Mouse (Mus musculus) lung, postnatal 25 days (tissue): ENCODE results near the gene Cyp4f18.
A peak's percentile ranks its signal among the peaks of the same experiment; 100 is the strongest.
"Not testable (repeated sequence)": the region's sequence is repeated elsewhere in the genome, so short reads cannot be mapped to it uniquely, and the experiment has no call there.

Experiments used
- DNase-seq: peaks from one replicate; pipeline ENCODE4 v3.0.0; 2022; ENCODE audit warnings: low spot score

Cyp4f18 gene

DNA sequence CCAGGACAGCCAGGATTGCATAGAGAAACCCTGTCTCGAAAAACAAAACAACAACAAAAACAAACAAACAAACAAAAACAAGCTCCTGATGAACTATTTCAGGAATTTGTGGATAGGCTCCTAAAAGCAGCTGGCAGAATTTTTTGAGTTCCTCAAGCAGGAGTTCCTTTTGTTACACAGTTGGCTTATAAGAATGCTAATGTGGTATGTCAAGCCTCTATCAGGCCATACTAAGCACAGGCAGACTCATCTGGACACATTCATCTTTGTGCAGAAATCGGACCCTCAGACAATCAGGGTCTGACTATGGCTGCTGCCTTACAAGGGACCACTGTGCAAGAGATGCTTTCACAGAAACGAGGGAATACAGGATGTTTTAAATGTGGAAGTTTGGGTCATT is 35.2 kb downstream of the Cyp4f18 start:
- DNase-seq, result no peak

DNA sequence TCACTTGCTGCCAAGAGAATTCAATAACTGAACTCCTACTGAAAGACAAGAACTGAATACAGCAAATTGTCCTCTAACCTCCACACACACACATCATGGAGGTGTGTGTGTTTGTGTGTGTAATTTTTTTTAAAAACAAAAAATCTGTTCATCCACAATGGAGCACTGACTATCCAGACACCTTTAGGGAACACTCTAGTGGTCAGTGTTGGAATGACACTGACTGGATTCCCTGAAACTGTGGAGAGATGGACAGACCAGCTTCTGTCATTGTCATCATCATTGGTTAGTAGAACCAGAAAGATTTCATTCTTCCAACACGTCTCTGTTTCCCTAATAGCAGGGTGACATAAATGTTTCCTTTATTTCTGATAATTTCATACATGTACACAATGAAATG is 37.5 kb downstream of the Cyp4f18 start:
- DNase-seq, result no peak

DNA sequence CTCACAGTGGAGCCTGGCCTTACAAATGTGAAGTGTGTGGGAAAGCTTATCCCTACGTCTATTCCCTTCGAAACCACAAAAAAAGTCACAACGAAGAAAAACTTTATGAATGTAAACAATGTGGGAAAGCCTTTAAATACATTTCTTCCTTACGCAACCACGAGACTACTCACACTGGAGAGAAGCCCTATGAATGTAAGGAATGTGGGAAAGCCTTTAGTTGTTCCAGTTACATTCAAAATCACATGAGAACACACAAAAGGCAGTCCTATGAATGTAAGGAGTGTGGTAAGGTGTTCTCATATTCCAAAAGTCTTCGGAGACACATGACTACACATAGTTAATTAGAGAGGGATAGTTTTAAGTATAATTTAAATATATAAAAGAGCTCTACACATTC is 40.8 kb downstream of the Cyp4f18 start:
- DNase-seq, result no peak

DNA sequence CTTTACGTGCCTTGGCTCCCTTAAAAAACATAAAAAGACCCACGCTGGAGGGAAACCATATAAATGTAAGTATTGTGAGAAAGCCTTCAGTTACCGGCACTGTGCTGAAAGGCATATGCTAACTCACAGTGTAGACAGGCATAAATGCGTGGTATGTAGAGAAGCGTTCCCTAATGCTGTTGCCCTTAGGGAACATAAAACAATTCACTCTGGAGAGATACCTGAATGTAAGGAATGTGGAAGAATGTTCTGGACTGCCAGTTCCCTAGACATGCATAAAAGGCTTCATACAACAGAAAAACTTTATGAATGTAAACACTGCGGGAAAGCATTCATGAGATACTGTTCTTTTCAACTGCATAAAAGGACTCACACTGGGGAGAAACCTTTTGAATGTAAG is 41.3 kb downstream of the Cyp4f18 start:
- DNase-seq, result no peak

DNA sequence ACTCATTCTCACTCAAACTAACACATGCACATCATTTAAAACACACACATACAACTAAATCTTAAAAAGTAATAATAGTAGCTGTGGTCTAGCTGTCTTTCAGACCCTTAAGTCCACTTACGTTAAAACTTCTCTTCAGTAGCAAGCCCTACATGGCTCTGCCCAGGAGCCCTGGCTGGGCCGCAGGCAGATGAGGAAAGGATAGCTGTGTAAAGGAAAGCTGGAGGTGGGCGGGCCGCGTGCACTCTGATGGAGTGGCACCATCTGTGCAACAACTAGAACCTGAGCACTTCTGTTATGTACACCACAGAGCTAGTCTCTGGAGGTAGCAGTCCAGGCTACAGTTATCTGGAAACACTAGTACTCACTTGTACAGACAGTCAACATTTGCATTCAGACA is 42.2 kb downstream of the Cyp4f18 start:
- DNase-seq, result no peak

DNA sequence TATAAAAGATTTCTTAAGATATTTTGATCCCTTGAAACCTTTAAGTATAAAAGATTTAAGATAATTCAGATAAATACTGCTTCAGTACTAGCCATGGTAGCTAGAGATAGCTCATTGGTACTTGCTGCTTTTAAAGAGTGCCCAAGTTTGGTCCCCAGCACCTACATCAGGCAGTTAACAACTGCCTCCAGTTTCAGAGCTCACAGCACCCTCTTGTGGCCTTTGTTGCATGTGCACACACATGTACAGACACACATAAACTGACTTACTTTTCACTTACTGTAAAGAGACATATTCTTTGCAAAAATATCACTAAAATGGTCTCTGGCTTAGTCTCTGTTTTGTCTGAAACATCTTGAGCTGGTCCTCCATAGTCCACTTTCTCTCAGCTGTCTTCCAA is 43.0 kb downstream of the Cyp4f18 start:
- no peak for DNase-seq

DNA sequence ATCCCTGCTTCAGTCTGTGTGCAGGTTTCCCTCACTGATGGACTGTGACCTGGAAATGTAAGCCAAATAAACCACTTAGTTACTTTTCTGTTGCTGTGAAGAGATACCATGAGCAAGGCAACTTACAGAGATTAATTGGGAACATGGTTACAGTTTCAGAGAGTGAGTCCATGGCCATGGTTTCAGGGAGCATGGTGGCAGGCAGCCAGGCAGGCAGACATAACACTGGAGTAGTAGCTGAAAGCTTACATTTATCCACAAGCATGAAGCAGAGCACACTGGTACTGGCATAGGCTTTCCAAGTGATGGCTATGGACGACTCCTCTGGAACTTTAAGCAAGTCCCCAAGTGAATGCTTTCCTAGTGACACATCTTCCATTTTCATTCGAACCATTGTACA is 44.3 kb downstream of the Cyp4f18 start:
- DNase-seq, result no peak

DNA sequence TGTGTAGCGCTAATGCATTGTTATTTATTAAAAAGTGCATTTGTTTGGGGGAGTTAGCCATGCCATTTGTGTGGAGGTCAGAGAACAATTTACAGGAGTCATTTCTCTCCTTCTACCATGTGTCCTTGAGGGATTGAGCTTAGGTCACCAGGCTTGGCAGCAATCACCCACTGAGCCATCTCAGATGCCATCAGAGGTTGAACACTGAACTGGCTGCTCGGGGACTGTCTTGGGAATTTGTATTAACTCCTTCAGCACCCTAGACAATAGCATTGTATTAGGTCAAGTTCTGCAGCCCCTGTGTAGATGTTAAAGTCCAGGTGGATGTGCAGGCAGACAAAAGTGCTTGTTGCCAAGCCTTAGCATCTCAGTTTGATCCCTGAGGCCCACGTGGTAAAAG is 45.4 kb downstream of the Cyp4f18 start:
- DNase-seq, result no peak

DNA sequence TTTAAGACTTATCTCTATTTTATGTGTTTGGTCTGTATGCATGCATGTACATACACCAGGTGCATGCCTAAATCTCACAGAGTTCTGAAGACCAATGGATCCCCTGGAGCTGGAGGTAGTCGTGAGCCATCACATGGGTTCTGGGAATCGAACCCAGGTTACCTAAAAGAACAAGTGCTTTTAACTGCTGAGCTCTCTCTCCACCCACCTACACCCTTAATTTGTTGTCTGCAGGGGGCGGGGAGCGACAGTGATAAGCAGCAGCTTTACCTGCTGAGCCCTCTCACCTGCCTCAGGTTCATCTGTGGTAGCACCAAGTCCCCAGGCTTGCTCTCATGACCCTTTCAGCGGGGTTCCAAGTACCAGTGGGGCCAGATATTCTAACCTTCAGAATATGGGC is 47.6 kb downstream of the Cyp4f18 start:
- no peak for DNase-seq

DNA sequence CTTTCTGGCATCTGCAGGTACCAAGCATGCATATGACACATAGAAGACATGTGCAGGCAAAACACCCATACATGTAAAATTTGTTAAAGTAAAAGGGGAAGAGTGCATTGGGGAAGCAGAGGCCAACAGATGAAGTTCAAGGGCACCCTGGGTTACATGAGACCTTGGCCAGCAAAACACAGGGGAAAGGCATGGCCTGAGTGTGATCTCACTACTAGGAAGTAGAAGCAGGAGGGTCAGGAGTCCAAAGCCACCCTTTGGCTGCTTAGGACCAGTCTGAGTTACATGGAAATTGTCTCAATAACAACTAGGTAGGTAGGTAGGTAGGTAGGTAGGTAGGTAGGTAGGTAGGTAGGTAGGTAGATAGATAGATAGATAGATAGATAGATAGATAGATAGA is 48.9 kb downstream of the Cyp4f18 start:
- no peak for DNase-seq

DNA sequence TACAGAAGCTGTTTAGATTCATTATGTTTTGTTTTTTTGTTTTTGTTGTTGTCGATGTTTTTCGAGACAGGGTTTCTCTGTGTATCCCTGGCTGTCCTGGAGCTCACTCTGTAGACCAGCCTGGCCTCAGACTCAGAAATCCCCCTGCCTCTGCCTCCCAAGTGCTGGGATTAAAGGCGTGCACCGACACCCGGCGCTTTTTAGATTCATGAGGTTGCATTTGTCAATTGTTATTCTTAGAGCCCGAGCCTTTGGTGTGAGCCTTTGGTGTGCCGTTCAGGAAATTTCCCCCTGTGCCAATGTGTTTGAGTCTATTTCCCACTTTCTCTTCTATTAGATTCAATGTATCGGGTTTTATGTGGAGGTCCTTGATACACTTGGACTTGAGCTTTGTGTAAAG is 54.8 kb downstream of the Cyp4f18 start:
- no peak for DNase-seq

DNA sequence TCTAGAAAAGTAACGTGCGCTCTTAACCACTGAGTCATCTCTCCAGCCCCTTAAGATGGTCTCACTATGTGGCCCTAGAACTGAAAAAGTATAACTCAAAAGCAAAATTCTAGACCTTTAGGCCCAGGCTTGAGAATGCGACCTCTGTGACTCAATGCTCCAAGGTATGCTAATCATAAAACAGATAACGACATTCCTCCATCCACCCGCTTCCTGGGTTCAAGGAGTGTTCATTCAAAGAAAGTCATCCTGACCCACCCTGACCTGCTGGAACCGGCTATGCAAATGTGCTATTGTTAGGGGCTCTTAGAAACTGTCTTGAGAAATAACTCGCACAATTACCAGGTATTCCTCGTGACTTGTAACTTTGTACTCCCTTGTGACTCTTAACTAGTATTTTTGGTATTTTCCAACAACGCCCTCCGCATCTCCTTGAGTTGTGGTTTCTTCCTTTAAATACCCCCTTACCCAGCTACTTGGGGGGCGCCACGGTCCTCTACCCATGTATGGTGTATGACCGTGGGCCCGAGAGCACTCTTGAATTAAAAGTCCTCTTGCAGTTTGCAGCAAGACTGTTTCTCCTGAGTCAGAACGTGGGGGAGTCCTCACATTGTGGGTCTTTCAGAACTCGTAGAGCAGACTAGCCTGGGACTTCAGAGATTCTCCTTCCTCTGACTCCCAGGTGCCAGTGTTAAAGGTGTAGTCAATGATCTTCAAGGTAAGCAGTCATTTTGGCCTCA is 56.3 kb downstream of the Cyp4f18 start:
- not testable (repeated sequence) for DNase-seq

DNA sequence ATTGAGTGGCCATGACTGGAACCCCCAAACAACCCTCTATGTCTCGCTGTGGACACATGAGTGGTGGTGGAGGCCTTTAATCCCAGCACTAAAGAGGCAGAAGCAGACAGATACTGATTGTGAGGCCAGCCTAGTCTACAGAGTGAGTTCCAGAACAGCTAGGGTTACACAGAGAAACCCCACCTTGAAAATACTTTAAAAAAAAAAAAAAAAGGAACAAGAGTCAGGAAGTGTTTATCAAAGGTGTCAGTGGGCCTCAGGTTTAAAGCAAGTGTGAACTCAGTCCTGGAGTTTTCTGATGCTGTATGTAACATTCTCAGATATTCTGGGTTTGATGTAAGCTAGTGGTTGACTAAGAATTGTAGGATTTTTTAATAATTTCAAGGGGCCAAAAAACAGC is 56.9 kb downstream of the Cyp4f18 start:
- no peak for DNase-seq

DNA sequence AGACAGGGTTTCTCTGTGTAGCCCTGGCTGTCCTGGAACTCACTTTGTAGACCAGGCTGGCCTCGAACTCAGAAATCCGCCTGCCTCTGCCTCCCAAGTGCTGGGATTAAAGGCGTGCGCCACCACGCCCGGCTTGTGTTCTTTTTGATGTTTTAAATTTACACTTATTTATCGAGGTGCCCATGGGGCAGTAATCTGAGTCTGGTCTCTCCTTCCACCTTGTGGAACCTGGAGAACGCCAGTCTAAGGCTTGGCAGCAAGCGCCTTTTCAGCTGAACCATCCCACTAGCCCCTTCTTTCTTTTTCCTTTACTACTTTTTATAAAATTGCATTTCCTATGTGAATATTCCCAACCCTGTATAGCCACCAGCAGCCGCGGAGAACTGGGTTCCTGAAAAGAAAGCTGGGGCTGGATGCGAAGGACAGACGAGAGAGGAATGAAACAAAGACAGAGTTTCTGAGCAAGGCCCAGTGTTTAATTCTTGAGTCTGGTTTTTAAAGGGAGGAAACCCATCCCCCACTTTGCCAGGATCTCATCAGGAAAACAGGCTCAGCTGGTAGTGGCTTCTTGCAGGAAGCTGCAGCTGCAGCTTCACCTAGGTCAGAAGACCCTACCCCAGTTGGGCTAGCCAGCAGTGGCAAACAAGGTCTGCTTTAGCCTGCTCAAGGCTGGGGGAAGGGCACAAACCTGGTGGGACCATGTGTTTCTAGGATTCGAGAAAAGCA is 57.8 kb downstream of the Cyp4f18 start:
- no peak for DNase-seq

DNA sequence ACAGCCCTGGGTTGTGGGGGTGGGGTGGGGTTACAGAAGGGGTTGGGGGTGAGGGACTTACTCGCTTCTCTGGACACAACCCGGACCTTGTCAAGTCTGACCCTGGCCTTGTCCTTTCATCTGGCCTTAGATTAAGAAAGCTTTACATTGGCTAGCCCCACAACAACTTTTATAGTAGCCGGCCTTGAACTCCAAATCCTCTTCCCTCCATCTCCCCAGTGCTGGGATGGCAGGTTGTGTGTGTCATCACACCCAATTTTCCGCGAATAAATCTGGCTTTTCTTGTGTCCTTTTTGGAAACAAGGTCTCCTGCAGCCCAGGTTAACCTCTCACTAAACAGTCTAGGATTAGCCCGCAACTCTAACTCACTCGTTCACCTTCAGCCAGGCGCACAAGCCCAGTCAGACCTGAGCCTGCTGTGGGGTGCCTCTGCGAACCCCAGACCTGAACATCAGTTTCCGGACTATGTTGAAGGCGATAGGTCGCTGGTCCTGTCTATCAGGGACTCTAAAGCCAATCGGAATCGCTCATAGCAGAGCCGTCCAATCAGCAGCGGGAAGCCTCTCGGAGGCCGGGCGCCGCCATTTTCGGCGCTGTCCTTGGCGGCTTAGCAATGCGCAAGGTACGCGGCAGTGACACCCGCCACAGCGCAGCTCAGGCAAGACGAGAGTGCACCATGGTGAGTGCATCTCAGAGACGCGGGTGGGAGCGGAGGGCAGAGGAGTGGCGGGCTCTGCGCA is 58.8 kb downstream of the Cyp4f18 start, which contains the start of gene Zfp961:
Gene Zfp961 (plus strand): TSS at position 557 of the 740 bp plus-strand sequence.
- peak; percentile 98 for DNase-seq

DNA sequence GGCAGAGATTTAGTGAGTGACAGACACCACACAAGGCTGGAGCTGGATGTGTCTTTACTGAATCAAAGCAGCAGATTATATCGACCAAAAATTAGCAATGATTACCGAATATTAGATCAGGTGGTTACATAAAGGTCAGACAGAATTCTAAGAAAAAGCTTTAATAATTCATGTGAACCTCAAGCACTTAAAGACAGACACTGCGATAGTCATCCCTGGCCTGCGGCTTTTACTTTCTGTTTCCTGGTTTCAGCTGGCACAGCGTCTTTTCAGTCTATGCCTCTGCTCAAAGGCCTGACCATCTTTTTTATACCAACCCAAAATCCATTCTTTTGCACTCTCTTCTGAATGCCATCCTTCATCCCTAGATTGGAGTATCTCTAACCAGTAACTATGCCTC is 60.8 kb downstream of the Cyp4f18 start:
- no peak for DNase-seq

DNA sequence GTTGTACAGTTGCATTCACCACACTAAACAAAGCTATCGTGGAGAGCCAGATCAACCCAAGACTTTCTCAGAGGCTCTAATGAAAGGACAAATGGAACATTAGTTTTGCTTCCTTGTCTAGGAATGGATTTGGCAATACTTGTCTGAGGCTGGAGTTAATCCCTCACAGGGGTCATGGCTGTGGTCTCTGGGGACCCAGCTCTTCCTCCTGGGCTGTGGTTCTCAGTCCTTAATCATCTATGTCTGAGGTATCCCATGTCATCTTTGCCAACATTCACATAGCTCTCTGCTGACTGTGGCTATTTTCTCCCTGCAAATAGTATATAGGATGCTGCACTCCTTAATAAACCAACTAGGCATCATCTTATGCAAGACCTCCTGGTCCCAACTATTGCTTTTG is 67.7 kb downstream of the Cyp4f18 start:
- no peak for DNase-seq

DNA sequence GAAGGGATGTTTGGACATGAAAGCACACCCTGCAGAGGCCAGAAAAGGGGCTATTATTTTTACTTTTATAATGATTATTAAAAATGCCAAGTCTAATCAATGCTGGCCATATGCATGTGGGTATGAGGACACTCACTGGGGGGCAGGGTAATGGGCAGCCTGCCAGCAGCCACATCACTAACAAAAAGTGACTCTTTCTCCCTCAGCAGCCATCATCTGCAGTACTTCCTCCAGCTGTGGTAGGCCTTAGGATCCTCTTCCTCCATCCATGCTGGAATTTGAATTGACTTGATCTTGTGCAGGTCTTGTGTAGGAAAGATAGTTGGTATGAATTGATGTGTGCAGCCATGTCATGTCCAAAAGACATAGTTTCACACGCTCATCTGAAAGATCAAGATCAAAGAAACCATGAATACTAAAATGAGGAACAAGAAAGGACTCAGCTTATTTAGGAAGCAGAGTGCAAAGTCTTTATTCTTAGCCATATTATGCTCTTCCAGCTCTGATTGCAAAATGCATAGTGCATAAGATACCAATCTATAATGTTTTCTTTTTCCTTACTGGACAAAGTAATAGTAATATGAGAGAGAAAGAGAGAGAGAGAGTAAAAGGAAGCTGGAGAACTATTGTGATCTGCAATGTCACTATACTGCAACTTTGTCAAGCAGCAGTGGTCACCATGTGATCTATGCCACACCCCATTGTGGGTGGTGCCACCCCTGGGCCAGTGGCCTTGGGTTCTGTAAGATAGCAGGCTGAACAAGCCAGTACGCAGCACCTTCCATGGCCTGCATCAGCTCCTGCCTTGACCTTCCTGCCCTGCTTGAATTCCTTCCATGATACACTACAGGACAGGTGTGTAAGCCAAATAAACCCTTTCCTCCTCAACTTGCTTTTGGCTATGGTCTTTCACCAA is 68.9 kb downstream of the Cyp4f18 start:
- DNase-seq, result no peak
